In the genomic region with DNA sequence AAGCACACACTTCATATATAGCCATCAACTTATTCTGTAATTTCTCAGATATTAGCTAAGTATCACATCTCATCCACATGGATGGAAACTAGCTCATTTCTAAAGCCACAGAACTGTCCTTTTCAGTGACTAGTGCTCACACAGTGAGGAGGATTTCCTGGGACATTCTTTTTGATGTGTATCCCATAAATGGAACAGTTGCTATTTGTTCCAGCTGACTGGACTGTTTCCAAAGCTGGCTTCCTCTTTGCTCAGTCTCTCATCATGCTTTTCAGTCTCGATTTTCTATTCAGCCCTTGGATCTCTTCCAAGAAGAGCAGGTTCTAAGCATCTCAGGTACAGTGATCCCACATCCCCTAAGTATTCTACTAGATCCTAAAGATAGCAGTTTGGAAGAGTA, we compare ENCODE assay signal across 9 mouse cellular contexts.
DNase-seq lines count a peak whose midpoint lies in the region; ATAC-seq and TF ChIP-seq lines count a peak whose summit lies in the region.
"Had no signal": no experiment of that assay in that cellular context is flagged by ENCODE, and none has a peak within 500 bp of the region (broad histone marks: within the 10 kb centered on the region; RNA-seq: fewer than 3 reads in every experiment).

No protein-coding gene starts in this region.

- intact Hi-C loops in left cerebral cortex, adult 2 months (cut with DNase I), result no loop called here

- peaks cover 9% of the 10 kb centered on the region; the same call in 1 of the 2 replicates for H3K4me1 ChIP-seq in kidney, adult 2 months (ENCODE audit: control insufficient read depth, insufficient read depth, low read length)
- H3K4me1 ChIP-seq in kidney, embryonic 14.5 days (ENCODE audit: control insufficient read depth, insufficient read depth, low read length), result 0 out of 2 replicates have a peak, but pooled peaks cover 10% of the 10 kb centered on the region
- H3K4me1 ChIP-seq in megakaryocyte, embryonic 14.5 days, result peaks cover 41% of the 10 kb centered on the region

- H3K36me3 ChIP-seq in kidney, adult 2 months (ENCODE audit: control insufficient read depth, insufficient read depth, low read length), result no peaks in the 10 kb centered on the region
- no peaks in the 10 kb centered on the region for H3K36me3 ChIP-seq in kidney, embryonic 14.5 days (ENCODE audit: control insufficient read depth, insufficient read depth, low read length)
- peaks cover 11% of the 10 kb centered on the region for H3K36me3 ChIP-seq in megakaryocyte, embryonic 14.5 days (replicated peaks; ENCODE audit: low read length)
- H3K36me3 ChIP-seq: limb, embryonic 15.5 days had no signal

- no peak for ATAC-seq in kidney, embryonic 14.5 days (ENCODE audit: low FRiP score, low TSS enrichment)
- no peak for ATAC-seq in megakaryocyte, adult 5-6 weeks (ENCODE audit: poor library complexity, severe bottlenecking)
- ATAC-seq in common myeloid progenitor, adult 5-6 weeks (replicated peaks; ENCODE audit: low read depth, poor library complexity, severe bottlenecking), result 0 out of 2 replicates have a peak, but pooled peaks have one; percentile 8

- TF ChIP-seq CTCF in kidney, adult 2 months (conservative IDR thresholded peaks at IDR 0.05; ENCODE audit: insufficient read depth, insufficient read length, low read depth, low read length), result no peak
- TF ChIP-seq CTCF in left cerebral cortex, adult 2 months (IDR thresholded peaks at IDR 0.05), result no peak

- no peak overlapping the region for H3K4me2 ChIP-seq in kidney, embryonic 14.5 days (replicated peaks; ENCODE audit: low read depth, low read length)
- H3K4me2 ChIP-seq: limb, embryonic 15.5 days had no signal

- H3K4me3 ChIP-seq in kidney, adult 2 months (ENCODE audit: insufficient read depth, low read depth, low read length), result no peak overlapping the region
- H3K4me3 ChIP-seq in kidney, embryonic 14.5 days (ENCODE audit: low read length), result no peak overlapping the region
- H3K4me3 ChIP-seq in megakaryocyte, embryonic 14.5 days (replicated peaks), result peak overlapping the region; percentile 53
- no peak overlapping the region for H3K4me3 ChIP-seq in left cerebral cortex, adult 2 months
- H3K4me3 ChIP-seq: limb, embryonic 15.5 days had no signal

- DNase-seq in kidney, adult 2 months, result peak; percentile 59
- DNase-seq in kidney, postnatal 36 days, result peak; percentile 30 to 42
- DNase-seq in left cerebral cortex, adult 2 months (ENCODE audit: extremely low spot score in 1 of 2, low spot score in 2 of 2), result no peak
- DNase-seq: spleen, adult 18-20 months had no signal

- peak overlapping the region; percentile 31; the same call in 1 of the 2 replicates for H3K27ac ChIP-seq in kidney, adult 2 months (ENCODE audit: insufficient read depth, low read depth, low read length)
- H3K27ac ChIP-seq in kidney, embryonic 14.5 days (ENCODE audit: low read depth, low read length), result no peak overlapping the region
- H3K27ac ChIP-seq in left cerebral cortex, adult 2 months, result no peak overlapping the region
- H3K27ac ChIP-seq: limb, embryonic 15.5 days had no signal

- TF ChIP-seq POLR2A in kidney, adult 2 months (IDR thresholded peaks at IDR 0.05; ENCODE audit: low read depth, low read length), result no peak

- H3K9me3 ChIP-seq in kidney, embryonic 14.5 days (ENCODE audit: control insufficient read depth, low read length), result no peaks in the 10 kb centered on the region
- H3K9me3 ChIP-seq in megakaryocyte, embryonic 14.5 days, result no peaks in the 10 kb centered on the region
- H3K9me3 ChIP-seq: limb, embryonic 15.5 days had no signal

- H3K9ac ChIP-seq in kidney, embryonic 14.5 days (ENCODE audit: low read depth, low read length), result no peak overlapping the region
- H3K9ac ChIP-seq: limb, embryonic 15.5 days had no signal

- no peaks in the 10 kb centered on the region for H3K27me3 ChIP-seq in kidney, adult 2 months (replicated peaks; ENCODE audit: control insufficient read depth, insufficient read depth, low read length)
- H3K27me3 ChIP-seq in kidney, embryonic 14.5 days (ENCODE audit: control insufficient read depth, insufficient read depth, low read length), result no peaks in the 10 kb centered on the region
- H3K27me3 ChIP-seq in megakaryocyte, embryonic 14.5 days (replicated peaks), result no peaks in the 10 kb centered on the region
- H3K27me3 ChIP-seq: limb, embryonic 15.5 days had no signal

- 2% methylated on average over 1 of the region's 1 CpGs for WGBS in kidney, adult 2 months
- 3% methylated on average over 1 of the region's 1 CpGs for WGBS in kidney, embryonic 14.5 days

Comparison
In these comparisons a context has a peak if more than half of its experiments do, and no peak if none do; other contexts are left out.
1. DNase-seq: peak in kidney, adult 2 months (single experiment) and kidney, postnatal 36 days (2 of 2); none in left cerebral cortex, adult 2 months (0 of 2).